Mouse (Mus musculus): ENCODE data around the gene Lats2.
A peak's percentile ranks its signal among the peaks of the same experiment; 100 is the strongest.

Gene Lats2

DNA sequence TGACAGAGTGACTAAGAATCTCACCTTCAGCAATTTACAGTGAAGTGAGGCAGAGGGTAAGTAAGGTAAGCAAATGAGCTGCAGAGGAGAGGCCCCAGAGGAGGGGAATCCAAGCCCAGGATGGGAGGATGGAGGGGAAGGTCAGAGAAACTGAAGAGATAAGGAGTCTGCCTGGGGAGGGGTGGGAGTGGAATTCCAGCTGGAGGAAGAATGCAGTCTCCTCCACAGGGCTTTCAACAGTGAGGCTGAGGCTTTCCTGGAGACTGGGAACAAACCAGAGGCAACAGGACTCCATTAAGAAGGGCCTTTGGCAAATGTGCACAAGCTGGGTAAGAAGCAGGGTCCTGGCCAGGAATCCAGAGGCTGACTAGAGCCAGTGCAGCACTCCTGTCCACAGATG is 21.1 kb downstream of the Lats2 start:
- peak; percentile 25 to 35 for DNase-seq (ENCODE audit: low spot score in 2 of 2)

GRCm38 (mm10) chr14:57736141-57736540 is 22.0 kb downstream of the Lats2 start:
- no peak for DNase-seq (ENCODE audit: low spot score in 2 of 2)

GRCm38 (mm10) chr14:57732668-57733293 is 25.4 kb downstream of the Lats2 start:
- no peak for DNase-seq (ENCODE audit: low spot score in 2 of 2)

GRCm38 (mm10) chr14:57730527-57730926 is 27.7 kb downstream of the Lats2 start:
- DNase-seq (ENCODE audit: low spot score in 2 of 2), result peak; percentile 78 to 80

GRCm38 (mm10) chr14:57729975-57730499 is 28.2 kb downstream of the Lats2 start:
- peak; percentile 82 to 86 for DNase-seq (ENCODE audit: low spot score in 2 of 2)

GRCm38 (mm10) chr14:57729364-57729763 is 28.8 kb downstream of the Lats2 start:
- peak; percentile 47 to 70 for DNase-seq (ENCODE audit: low spot score in 2 of 2)

GRCm38 (mm10) chr14:57726172-57726571 is 32.0 kb downstream of the Lats2 start:
- no peak for DNase-seq (ENCODE audit: low spot score in 2 of 2)

DNA sequence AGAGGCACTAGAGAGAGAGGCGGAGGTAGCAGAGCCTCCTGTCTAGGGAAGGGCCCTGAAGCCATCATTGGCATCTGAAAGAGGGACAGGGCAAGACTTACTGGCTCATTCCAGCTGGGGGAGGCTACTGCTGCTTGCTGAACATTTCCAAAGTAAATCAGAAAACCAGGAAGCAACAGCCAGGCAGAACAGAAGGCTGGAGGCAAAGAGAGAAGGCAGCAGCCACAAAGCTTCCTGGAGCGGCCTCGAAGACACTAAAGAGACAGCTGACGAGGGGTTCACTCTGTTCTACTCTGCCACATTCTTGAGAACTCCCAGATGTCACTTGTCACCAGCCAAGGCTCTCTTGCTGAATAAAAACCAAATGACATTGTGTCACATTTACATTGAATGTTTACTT is 33.7 kb downstream of the Lats2 start:
- DNase-seq (ENCODE audit: low spot score in 2 of 2), result no peak

DNA sequence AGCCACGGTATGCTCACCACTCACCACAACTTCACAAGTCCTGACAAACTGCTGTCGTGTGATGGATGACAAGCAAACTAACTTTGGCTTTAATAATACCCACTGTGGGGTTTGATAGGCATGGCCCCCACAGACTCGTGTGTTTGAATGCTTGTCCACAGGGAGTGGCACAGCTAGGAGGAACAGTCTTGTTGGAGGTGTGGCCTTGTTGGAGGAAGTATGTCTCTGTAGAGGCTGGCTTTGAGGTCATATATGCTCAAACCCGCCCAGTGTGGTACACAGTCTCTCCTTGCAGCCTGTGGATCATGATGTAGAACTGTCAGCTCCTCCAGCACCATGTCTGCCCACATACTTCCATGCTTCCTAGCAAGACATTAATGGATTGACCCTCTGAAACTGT is 39.9 kb downstream of the Lats2 start:
- no peak for DNase-seq (ENCODE audit: low spot score in 2 of 2)

GRCm38 (mm10) chr14:57716601-57717245 is 41.5 kb downstream of the Lats2 start:
- DNase-seq (ENCODE audit: low spot score in 2 of 2), result no peak

DNA sequence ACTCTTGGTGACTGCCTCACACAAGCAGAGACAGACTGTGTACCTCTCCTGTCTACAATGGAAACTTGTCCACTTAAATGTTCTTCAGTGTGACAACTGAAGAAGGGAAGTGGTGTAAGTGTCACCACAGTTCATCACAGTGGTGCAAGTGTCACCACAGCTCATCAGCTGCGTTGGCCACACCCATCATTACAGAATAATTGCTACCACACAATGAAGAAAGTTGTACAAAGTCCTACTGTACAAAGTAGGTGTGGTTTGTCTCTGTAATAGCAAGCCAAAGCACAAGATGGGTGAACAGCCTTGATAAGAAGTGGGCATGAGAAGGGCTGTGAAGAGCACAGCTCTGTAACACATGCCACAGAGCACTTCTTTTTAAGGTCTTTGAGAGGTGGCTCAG is 45.3 kb downstream of the Lats2 start:
- no peak for DNase-seq (ENCODE audit: low spot score in 2 of 2)

DNA sequence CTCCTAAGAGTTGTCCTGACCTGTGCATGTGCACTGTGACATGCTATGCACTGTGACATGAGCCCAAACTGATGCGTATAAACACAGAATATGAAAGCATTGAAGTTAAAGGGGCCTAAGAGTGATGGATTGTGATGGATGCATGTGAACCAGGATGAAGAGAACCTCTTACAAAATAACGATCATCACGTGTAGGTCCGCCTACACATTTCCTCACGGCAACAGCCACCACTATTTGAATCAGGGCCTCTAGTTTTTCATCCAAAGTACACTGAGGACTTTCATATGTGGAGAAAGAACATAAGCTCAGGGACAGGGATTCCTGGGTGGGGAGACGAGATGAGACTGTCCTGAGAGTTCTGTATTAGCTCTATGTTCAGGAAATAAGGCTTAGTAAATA is 47.1 kb downstream of the Lats2 start:
- no peak for DNase-seq (ENCODE audit: low spot score in 2 of 2)

- peak; percentile 25 to 34 for DNase-seq (ENCODE audit: low spot score in 2 of 2)
Observed at GRCm38 (mm10) chr14:57709171-57709570, 49.0 kb downstream of the Lats2 start.

DNA sequence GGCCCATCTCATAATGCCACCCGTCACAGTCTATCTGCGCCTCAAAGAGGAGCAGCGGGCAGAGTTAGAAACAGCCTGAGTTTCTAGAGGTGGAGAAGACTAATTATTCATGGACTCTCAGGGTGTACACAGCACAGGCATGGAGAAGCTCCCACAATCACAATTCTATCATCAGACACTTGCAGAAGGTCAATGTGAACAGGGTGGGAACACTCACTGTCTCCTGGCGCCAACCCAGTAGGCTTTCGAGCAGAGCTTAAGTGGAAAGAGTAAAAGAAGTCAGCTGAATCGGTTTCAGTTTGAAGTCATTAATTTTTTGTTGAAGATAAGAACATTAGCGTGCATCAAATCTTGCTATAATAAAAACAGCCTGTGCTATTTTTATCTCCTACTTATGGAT is 49.6 kb downstream of the Lats2 start:
- peak in 1 of 2 experiments; percentile 38 for DNase-seq (ENCODE audit: low spot score in 2 of 2)

GRCm38 (mm10) chr14:57707100-57707893 is 50.9 kb downstream of the Lats2 start:
- DNase-seq (ENCODE audit: low spot score in 2 of 2), result peak; percentile 64 to 71

DNA sequence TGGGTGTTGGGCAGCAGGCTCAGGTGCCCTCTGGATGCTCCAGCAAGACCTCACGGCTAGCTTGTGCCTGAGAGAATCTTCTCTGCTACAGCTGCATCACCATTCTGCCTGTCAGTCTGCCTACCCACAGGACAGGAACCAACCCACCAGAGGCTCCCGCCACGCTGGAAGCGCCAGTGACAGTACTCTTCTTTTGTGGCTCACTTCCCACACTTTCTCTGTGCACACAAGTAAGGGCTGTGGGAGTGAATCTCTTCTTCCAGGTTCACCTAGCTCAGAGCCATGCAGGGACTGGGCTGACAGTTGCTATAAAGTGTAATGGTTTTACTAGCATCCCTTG is 51.5 kb downstream of the Lats2 start:
- no peak for DNase-seq (ENCODE audit: low spot score in 2 of 2)

- peak; percentile 28 to 51 for DNase-seq (ENCODE audit: low spot score in 2 of 2)
Observed at GRCm38 (mm10) chr14:57705759-57706158, 52.4 kb downstream of the Lats2 start.

DNA sequence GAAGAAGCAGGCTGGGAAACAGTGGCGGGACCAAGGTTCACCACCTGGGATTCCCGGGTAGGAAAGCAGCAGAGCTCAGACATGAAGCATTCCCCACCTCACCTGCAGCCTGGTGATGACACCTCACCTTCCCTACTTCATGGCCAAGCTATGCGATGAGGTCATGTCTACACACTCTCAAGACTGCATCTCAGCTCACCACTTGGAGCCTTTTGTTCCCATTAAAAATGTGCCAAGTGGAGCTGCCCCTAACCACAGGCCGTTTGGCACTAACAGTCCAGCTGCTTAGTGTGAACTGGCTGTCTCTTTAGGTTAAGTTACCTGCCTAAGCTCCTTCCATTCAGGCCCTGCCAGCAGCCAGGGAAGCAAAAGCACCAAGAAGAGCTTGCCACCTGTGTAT is 53.1 kb downstream of the Lats2 start:
- no peak for DNase-seq (ENCODE audit: low spot score in 2 of 2)

DNA sequence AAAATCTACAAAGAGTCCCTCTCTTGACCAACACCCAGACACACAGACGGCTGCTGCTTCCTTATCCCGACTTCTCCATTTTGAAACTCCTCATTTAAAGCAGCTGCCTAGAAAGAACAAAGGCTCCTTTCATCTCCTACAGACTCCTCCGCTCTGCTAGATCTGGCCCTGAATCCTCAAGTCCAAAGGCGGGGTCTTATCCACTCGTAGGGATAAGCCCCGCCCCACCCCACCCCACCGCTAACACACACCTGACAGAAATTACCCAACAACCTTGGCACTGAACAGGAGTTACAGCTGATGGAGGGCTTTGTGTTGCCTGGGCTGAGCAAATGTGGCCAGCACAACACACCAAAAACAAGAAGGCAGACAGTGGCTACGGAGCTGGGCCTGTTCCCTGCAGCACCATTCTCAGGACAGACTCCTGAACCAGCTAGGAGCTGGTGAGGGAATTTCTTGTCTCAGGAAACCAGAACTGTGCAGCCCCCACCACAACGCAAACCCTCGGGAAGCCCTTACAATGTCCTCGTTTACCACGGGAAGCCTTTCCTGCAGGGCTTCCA is 56.2 kb downstream of the Lats2 start:
- DNase-seq (ENCODE audit: low spot score in 2 of 2), result no peak

- no peak for DNase-seq (ENCODE audit: low spot score in 2 of 2)
Observed at GRCm38 (mm10) chr14:57699461-57699970, 58.7 kb downstream of the Lats2 start.

GRCm38 (mm10) chr14:57699016-57699415 is 59.2 kb downstream of the Lats2 start:
- DNase-seq (ENCODE audit: low spot score in 2 of 2), result no peak

DNA sequence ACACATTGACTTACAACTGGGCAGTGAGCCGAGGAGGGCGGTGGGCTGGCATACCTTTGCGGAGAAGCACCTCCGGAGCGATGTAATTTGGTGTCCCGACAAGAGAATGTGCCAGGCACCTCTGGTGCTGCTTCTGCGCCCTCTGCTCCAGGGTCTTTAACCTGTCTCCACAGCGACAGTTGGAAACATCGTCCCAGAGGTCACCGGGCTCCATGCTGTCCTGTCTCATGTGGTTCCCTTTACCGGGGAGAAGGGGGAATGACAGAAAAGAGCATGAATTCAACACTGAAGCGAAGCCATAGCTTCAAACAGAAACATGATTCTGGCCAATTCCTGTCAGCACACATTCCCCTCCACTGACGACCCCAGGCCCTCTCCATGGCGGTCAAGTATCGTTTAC is 62.1 kb downstream of the Lats2 start:
- DNase-seq (ENCODE audit: low spot score in 2 of 2), result no peak
